Mouse (Mus musculus) liver, embryonic 16.5 days (tissue): ENCODE results near the gene Dcun1d4. TPM values are rescaled to one million over a fixed set of nuclear protein-coding genes. Genes with fewer than 3 reads are reported as not detected.

Source experiments
- ATAC-seq: fragments of 200-750 bp; cut with Nextera tagmentation; 2 replicates; pipeline ENCODE4 v1.8.0; 2017; ENCODE audit warnings: low read depth, mild to moderate bottlenecking, moderate number of reproducible peaks, moderate library complexity
- H3K27ac ChIP-seq: fragments of 300-500 bp; sonication (generic); 2 replicates; pipeline ENCODE4 v1.5.1; 2014; ENCODE audit warnings: mild to moderate bottlenecking, low read length
- H3K27me3 ChIP-seq: fragments of 300-500 bp; sonication (generic); 2 replicates; pipeline ENCODE4 v1.6.1; 2014; ENCODE audit warnings: low read depth, low read length, mixed read lengths; ENCODE audit not compliant: control insufficient read depth, insufficient read depth
- H3K36me3 ChIP-seq: fragments of 300-500 bp; sonication (generic); 2 replicates; pipeline ENCODE4 v1.6.1; 2014; ENCODE audit warnings: mild to moderate bottlenecking; ENCODE audit not compliant: control insufficient read depth, insufficient read depth
- H3K4me1 ChIP-seq: fragments of 300-500 bp; sonication (generic); 2 replicates; pipeline ENCODE4 v1.6.1; 2014; ENCODE audit warnings: low read depth, low read length, mixed read lengths; ENCODE audit not compliant: control insufficient read depth
- H3K4me2 ChIP-seq: fragments of 300-500 bp; sonication (generic); 2 replicates; pipeline ENCODE4 v1.6.1; 2014; ENCODE audit warnings: low read depth, low read length, mixed read lengths
- H3K4me3 ChIP-seq: fragments of 300-500 bp; sonication (generic); 2 replicates; pipeline ENCODE4 v1.5.1; 2014; ENCODE audit warnings: low read depth, mild to moderate bottlenecking, low read length
- H3K9ac ChIP-seq: fragments of 300-500 bp; sonication (generic); 2 replicates; pipeline ENCODE4 v1.6.1; 2014; ENCODE audit warnings: low read depth, low read length
- H3K9me3 ChIP-seq: fragments of 300-500 bp; sonication (generic); replicated peaks from 2 replicates; pipeline ENCODE4 v1.6.1; 2016; ENCODE audit warnings: low read length; ENCODE audit not compliant: control insufficient read depth
- WGBS: fragments of 180-500 bp; shearing (Covaris S2); extraction: QIAGEN DNeasy Blood & Tissue Kit; methylation state at CpG from one replicate; pipeline ENCODE4 v1.1.7; 2014; ENCODE audit not compliant: insufficient replicate concordance; 5-methylcytosine and 5-hydroxymethylcytosine counted together
- polyA plus RNA-seq: library from polyadenylated mRNA; unstranded; fragments of >200 nt; fragmentation: Nextera tagmentation; extraction: Ambion mirVana; gene quantifications from 2 replicates; pipeline ENCODE4 v1.2.1, GENCODE M21; 2015

Gene Dcun1d4
- polyA plus RNA-seq, 1 experiment from 2014 or later: 2.5 TPM

DNA sequence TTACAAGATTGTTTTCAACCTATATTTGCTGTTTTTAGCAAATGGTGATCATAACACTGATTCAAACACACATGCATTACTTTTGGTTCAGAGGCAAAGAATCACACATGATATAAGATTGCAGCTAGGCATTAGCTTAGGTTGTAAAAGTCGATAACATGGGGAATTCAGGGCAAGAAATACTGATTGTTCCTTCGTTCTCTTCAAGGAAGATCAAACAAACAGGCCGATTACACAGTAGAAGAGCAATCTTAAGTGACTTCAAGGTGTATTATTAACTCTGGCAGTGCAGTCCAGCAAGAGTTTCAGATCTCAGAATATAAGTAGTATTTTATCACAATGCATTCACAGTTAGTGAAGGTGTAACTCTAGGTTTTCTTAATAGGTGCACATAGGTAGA is 106.3 kb downstream of the Dcun1d4 start:
- ATAC-seq: no peak
- 56% methylated on average over 3 of the region's 3 CpGs for WGBS
- H3K4me1 ChIP-seq: no peaks in the 10 kb centered on the region

DNA sequence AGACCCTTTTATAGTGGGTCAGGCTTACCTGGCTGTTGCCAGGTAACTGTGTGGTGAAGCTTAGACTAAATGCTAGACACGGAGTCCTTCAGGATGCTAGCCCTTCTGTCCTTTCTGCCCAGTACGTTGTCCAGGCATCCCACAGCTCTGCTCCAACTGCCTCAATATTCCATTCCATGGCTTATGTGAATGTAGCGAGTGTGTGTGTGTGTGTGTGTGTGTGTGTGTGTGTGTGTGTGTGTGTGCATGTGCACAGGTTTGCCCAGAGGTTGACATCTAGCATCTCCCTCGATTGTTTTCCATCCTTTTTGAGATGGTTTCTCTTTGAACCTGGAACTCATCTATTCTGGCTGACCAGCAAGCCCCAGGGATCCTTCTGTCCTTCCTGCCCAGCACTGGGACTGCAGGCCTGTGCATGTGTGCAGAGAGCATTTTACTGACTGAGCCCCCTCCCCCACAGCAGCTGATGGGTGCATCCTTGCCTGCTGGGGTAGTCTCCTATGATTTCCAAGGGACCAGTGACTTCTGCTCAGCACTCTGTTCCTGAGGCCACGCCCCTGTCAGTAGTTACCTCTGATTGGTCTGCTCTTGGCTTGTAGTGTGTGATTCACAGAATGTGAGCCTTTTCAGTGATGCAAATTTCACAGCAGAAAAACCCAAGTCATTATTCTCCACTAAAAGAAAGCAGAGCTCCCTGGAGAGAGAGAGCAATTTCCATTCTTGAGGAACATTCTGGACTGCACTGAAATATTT is 118.3 kb downstream of the Dcun1d4 start:
- 46% methylated on average over 5 of the region's 5 CpGs for WGBS
- Histone ChIP-seq H3K27ac (no peak overlapping the region), H3K36me3 (no peaks in the 10 kb centered on the region), H3K4me2 (no peak overlapping the region), H3K27me3 (no peaks in the 10 kb centered on the region), H3K4me3 (no peak overlapping the region), H3K9ac (no peak overlapping the region), H3K9me3 (no peaks in the 10 kb centered on the region), H3K4me1 (no peaks in the 10 kb centered on the region)
- ATAC-seq: no peak

More for the DNA sequence above, 106.3 kb downstream of the Dcun1d4 start:
- H3K9me3 ChIP-seq: no peaks in the 10 kb centered on the region
- no peaks in the 10 kb centered on the region for H3K36me3 ChIP-seq
- no peaks in the 10 kb centered on the region for H3K27me3 ChIP-seq
- no peak overlapping the region for H3K27ac ChIP-seq
- H3K4me2 ChIP-seq: no peak overlapping the region
- H3K4me3 ChIP-seq: no peak overlapping the region
- H3K9ac ChIP-seq: no peak overlapping the region

DNA sequence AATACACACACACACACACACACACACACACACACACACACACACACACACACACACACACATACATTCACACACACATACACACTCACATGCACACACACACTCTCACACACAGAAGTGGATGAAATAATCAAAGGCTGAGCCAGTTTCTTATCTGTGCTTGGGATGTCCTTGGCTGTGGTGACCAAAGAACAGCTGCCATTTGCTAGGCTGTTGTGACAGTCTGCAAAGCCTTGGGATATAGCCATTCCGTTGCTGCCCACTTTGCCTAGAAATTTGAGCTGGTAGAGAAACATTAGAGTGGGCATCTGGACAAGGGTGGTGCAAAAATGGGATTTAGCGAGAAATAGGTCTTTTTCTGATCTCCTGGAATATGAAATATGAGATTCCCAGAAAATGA is 119.2 kb downstream of the Dcun1d4 start:
- WGBS: 52% methylated on average over 2 of the region's 2 CpGs
- Histone ChIP-seq H3K9ac (no peak overlapping the region), H3K9me3 (no peaks in the 10 kb centered on the region), H3K4me2 (no peak overlapping the region), H3K27me3 (no peaks in the 10 kb centered on the region), H3K27ac (no peak overlapping the region), H3K4me1 (no peaks in the 10 kb centered on the region), H3K36me3 (no peaks in the 10 kb centered on the region), H3K4me3 (no peak overlapping the region)
- no peak for ATAC-seq

DNA sequence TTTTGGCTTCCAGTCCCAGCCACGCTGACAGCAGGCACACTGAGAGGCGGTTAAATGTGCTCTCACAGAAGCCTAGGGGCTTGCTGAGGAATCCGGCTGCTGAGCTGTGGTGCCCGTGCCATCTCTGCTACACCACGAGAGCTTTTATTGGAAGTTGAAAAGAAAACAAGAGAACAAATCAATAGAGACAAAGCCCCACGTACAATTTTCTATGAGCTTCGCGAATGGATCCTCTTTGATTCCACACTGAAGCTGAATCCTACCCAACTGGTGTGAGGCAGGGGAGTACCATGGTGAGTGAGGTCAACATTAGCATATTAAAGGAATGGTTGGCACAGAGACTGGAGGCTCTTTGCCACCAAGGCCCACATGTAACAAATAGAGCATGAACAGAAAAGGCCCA is 120.6 kb downstream of the Dcun1d4 start:
- H3K4me2 ChIP-seq: no peak overlapping the region
- H3K4me3 ChIP-seq: no peak overlapping the region
- no peak for ATAC-seq
- H3K27me3 ChIP-seq: no peaks in the 10 kb centered on the region
- H3K27ac ChIP-seq: no peak overlapping the region
- H3K4me1 ChIP-seq: no peaks in the 10 kb centered on the region
- WGBS: 63% methylated on average over 8 of the region's 8 CpGs
- H3K36me3 ChIP-seq: no peaks in the 10 kb centered on the region
- H3K9me3 ChIP-seq: no peaks in the 10 kb centered on the region
- no peak overlapping the region for H3K9ac ChIP-seq

DNA sequence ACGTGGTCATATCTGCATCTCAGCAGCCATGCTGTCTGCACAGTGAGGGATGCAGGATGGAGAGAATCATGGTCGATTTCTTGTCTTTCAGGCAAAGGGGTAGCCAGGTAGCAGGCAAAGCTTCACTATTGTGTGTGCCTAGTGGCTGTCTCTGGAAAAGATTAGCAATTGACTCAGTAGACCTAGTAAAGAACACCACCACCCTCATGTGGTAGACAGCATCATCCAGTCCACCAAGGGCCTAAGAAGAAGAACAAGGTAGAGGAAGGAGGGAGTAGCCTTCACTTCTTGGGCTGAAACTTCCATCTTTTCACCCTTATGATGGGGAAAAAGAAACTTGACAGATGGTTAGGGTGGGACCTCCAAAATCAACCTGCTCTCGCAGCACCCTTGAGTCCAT is 122.1 kb downstream of the Dcun1d4 start:
- WGBS: 57% methylated on average over 3 of the region's 3 CpGs
- Histone ChIP-seq H3K9ac (no peak overlapping the region), H3K9me3 (no peaks in the 10 kb centered on the region), H3K4me1 (no peaks in the 10 kb centered on the region), H3K4me3 (no peak overlapping the region), H3K27ac (no peak overlapping the region), H3K27me3 (no peaks in the 10 kb centered on the region), H3K4me2 (no peak overlapping the region), H3K36me3 (no peaks in the 10 kb centered on the region)
- no peak for ATAC-seq

DNA sequence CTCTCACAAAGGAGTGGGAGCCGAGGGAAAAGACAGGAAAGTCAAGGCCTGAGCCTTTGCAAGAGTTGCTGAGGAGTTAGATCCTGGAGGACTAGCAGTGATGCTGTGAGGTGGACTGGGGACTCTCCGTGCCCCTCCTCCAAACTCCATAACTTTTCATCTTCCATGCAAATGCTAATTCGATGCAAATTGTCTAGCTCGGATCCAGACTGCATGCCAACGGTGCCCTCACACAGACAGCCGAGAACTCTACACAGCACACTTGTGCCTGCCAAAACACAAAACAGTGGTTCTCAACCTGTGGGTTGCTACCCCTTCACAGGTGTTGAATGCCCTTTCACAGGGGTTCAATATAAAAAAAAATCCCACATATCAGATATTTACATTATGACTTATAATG is 123.7 kb downstream of the Dcun1d4 start:
- no peak overlapping the region for H3K27ac ChIP-seq
- no peaks in the 10 kb centered on the region for H3K27me3 ChIP-seq
- WGBS: 73% methylated on average over 6 of the region's 6 CpGs
- no peak overlapping the region for H3K9ac ChIP-seq
- no peaks in the 10 kb centered on the region for H3K9me3 ChIP-seq
- H3K36me3 ChIP-seq: no peaks in the 10 kb centered on the region
- no peak for ATAC-seq
- no peak overlapping the region for H3K4me3 ChIP-seq
- H3K4me1 ChIP-seq: no peaks in the 10 kb centered on the region
- H3K4me2 ChIP-seq: no peak overlapping the region

DNA sequence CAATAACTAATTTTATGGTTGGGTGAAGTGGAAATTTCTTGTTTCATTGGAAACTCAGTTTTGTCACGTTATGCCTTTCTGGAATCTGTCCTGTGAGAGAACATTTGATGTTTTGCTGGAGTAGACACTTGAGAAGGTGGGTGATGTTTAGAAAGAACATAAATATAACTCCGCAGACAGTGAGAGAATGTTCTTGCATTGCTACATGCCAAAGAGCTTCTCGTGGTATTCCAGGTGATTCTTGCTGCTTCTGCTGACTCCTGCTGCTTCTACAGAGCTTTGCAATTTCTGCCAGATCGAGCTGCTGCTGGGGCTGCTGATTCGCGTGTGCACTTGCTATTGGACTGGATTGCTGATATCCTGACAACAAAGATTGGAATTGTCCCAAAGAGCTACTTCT is 124.2 kb downstream of the Dcun1d4 start:
- no peak for ATAC-seq
- WGBS: 65% methylated on average over 6 of the region's 6 CpGs
- Histone ChIP-seq H3K36me3 (no peaks in the 10 kb centered on the region), H3K4me2 (no peak overlapping the region), H3K4me1 (no peaks in the 10 kb centered on the region), H3K9ac (no peak overlapping the region), H3K27ac (no peak overlapping the region), H3K9me3 (no peaks in the 10 kb centered on the region), H3K4me3 (no peak overlapping the region), H3K27me3 (no peaks in the 10 kb centered on the region)

Other genes starting within 250 kb of the Dcun1d4 start
- 43.6 and 44.1 TPM in 2 replicates for gene Fryl, start 224.4 kb upstream of the Dcun1d4 start, polyA plus RNA-seq
- 108 and 118 TPM in 2 replicates for gene Ociad1, start 188.2 kb upstream of the Dcun1d4 start, polyA plus RNA-seq
- 6.2 and 7.4 TPM in 2 replicates for gene Ociad2, start 140.0 kb upstream of the Dcun1d4 start, polyA plus RNA-seq
- gene Cwh43, start 74.9 kb upstream of the Dcun1d4 start, polyA plus RNA-seq: not detected in 2 replicates
- gene Lrrc66, start 151.5 kb downstream of the Dcun1d4 start, polyA plus RNA-seq: 0.19 TPM in 1 of 2 replicates, not detected in the other
- 2.4 and 2.7 TPM in 2 replicates for gene Sgcb, start 166.8 kb downstream of the Dcun1d4 start, polyA plus RNA-seq
- gene Spata18, start 170.4 kb downstream of the Dcun1d4 start, polyA plus RNA-seq: not detected in 2 replicates